Comparison of ENCODE assay signal across 12 mouse cellular contexts in genomic region chr3:88539397-88539796, GRCm38 (mm10). TPM values are rescaled to one million over a fixed set of nuclear protein-coding genes. Genes with fewer than 3 reads are reported as not detected.
DNase-seq lines count a peak whose midpoint lies in the region; ATAC-seq and TF ChIP-seq lines count a peak whose summit lies in the region.
"Had no signal": no experiment of that assay in that cellular context is flagged by ENCODE, and none has a peak within 500 bp of the region (broad histone marks: within the 10 kb centered on the region; RNA-seq: fewer than 3 reads in every experiment).

No protein-coding gene starts in this region.

- peaks cover 58% of the 10 kb centered on the region for H3K4me1 ChIP-seq in heart, embryonic 13.5 days
- H3K4me1 ChIP-seq in forebrain, embryonic 10.5 days = peaks cover 89% of the 10 kb centered on the region
- peaks cover 33% of the 10 kb centered on the region for H3K4me1 ChIP-seq in hindbrain, postnatal 0 days (ENCODE audit: insufficient read depth, low read length)
- H3K4me1 ChIP-seq in neural tube, embryonic 14.5 days (ENCODE audit: control insufficient read depth, insufficient read depth, low read length) = peaks cover 46% of the 10 kb centered on the region
- H3K4me1 ChIP-seq in liver, postnatal 0 days (ENCODE audit: insufficient read depth) = peaks cover 14% of the 10 kb centered on the region

- no peaks in the 10 kb centered on the region for H3K27me3 ChIP-seq in heart, embryonic 13.5 days (replicated peaks)
- no peaks in the 10 kb centered on the region for H3K27me3 ChIP-seq in forebrain, embryonic 10.5 days (ENCODE audit: poor library complexity, severe bottlenecking)
- no peaks in the 10 kb centered on the region for H3K27me3 ChIP-seq in hindbrain, postnatal 0 days (ENCODE audit: insufficient read depth, low read length)
- H3K27me3 ChIP-seq in neural tube, embryonic 14.5 days (ENCODE audit: control insufficient read depth, insufficient read depth, low read length) = no peaks in the 10 kb centered on the region
- H3K27me3 ChIP-seq in liver, postnatal 0 days (ENCODE audit: insufficient read depth, low read length) = no peaks in the 10 kb centered on the region

- no peak overlapping the region for H3K4me2 ChIP-seq in heart, embryonic 13.5 days
- H3K4me2 ChIP-seq in hindbrain, postnatal 0 days (ENCODE audit: low read depth, low read length) = no peak overlapping the region
- H3K4me2 ChIP-seq in neural tube, embryonic 14.5 days (ENCODE audit: low read depth, low read length) = no peak overlapping the region; the same call in 1 of the 2 replicates
- no peak overlapping the region for H3K4me2 ChIP-seq in liver, postnatal 0 days (ENCODE audit: low read depth, low read length)

- no peak overlapping the region for H3K4me3 ChIP-seq in heart, embryonic 13.5 days
- peak overlapping the region; percentile 38 for H3K4me3 ChIP-seq in forebrain, embryonic 10.5 days
- no peak overlapping the region for H3K4me3 ChIP-seq in hindbrain, postnatal 0 days (ENCODE audit: low read length)
- H3K4me3 ChIP-seq in neural tube, embryonic 14.5 days (ENCODE audit: low read depth, low read length) = no peak overlapping the region
- no peak overlapping the region for H3K4me3 ChIP-seq in liver, postnatal 0 days (ENCODE audit: low read depth, low read length)

- no peak for TF ChIP-seq EP300 in liver, postnatal 0 days (IDR thresholded peaks at IDR 0.05; ENCODE audit: low read depth)

- 0 out of 2 replicates have a peak overlapping the region, but pooled peaks have one; percentile 58 for H3K9ac ChIP-seq in heart, embryonic 13.5 days
- H3K9ac ChIP-seq in hindbrain, postnatal 0 days (replicated peaks; ENCODE audit: low read length) = no peak overlapping the region
- no peak overlapping the region for H3K9ac ChIP-seq in neural tube, embryonic 14.5 days (replicated peaks; ENCODE audit: low read depth, low read length)
- no peak overlapping the region for H3K9ac ChIP-seq in liver, postnatal 0 days (replicated peaks)

- TF ChIP-seq CTCF in hindbrain, postnatal 0 days (IDR thresholded peaks at IDR 0.05; ENCODE audit: low read depth) = no peak
- TF ChIP-seq CTCF in liver, postnatal 0 days (IDR thresholded peaks at IDR 0.05; ENCODE audit: low read depth) = no peak

- ATAC-seq in heart, embryonic 13.5 days (ENCODE audit: extremely low read depth, insufficient number of reproducible peaks, low FRiP score, low TSS enrichment) = no peak
- ATAC-seq in hindbrain, postnatal 0 days = no peak
- no peak for ATAC-seq in neural tube, embryonic 14.5 days (ENCODE audit: low read depth)
- ATAC-seq in liver, postnatal 0 days = no peak

- H3K36me3 ChIP-seq in heart, embryonic 13.5 days = peaks cover 49% of the 10 kb centered on the region
- peaks cover 71% of the 10 kb centered on the region for H3K36me3 ChIP-seq in forebrain, embryonic 10.5 days (replicated peaks)
- H3K36me3 ChIP-seq in hindbrain, postnatal 0 days (ENCODE audit: insufficient read depth, low read length) = peaks cover 24% of the 10 kb centered on the region
- peaks cover 43% of the 10 kb centered on the region for H3K36me3 ChIP-seq in neural tube, embryonic 14.5 days (ENCODE audit: control insufficient read depth, insufficient read depth, low read length)
- H3K36me3 ChIP-seq in liver, postnatal 0 days (replicated peaks; ENCODE audit: insufficient read depth, low read length) = no peaks in the 10 kb centered on the region

- WGBS in heart, embryonic 13.5 days = 26% methylated on average over 3 of the region's 3 CpGs
- under 1% methylated on average over 3 of the region's 3 CpGs for WGBS in forebrain, embryonic 10.5 days
- WGBS in hindbrain, postnatal 0 days = 9% methylated on average over 3 of the region's 3 CpGs
- WGBS in neural tube, embryonic 14.5 days = 21% methylated on average over 3 of the region's 3 CpGs
- WGBS in liver, postnatal 0 days (ENCODE audit: insufficient replicate concordance) = 62% methylated on average over 3 of the region's 3 CpGs

- no peak for DNase-seq in heart, postnatal 36 days
- peak; percentile 71 for DNase-seq in forebrain, embryonic 10.5 days (ENCODE audit: extremely low spot score, low spot score)
- peak; percentile 46 for DNase-seq in hindbrain, postnatal 0 days (ENCODE audit: low spot score)
- no peak for DNase-seq in thymus, adult 18-20 months
- DNase-seq in layer of hippocampus, adult 9-10 months (ENCODE audit: low spot score) = no peak
- DNase-seq in liver, postnatal 0 days = no peak
- DNase-seq: adrenal gland, postnatal 36 days; heart, postnatal 14 days; lung, postnatal 14 days had no signal

- no peaks in the 10 kb centered on the region for H3K9me3 ChIP-seq in heart, embryonic 13.5 days
- no peaks in the 10 kb centered on the region for H3K9me3 ChIP-seq in forebrain, embryonic 10.5 days
- no peaks in the 10 kb centered on the region for H3K9me3 ChIP-seq in hindbrain, postnatal 0 days (ENCODE audit: low read length)
- no peaks in the 10 kb centered on the region for H3K9me3 ChIP-seq in neural tube, embryonic 14.5 days (ENCODE audit: control insufficient read depth, low read length)
- H3K9me3 ChIP-seq in liver, postnatal 0 days (ENCODE audit: low read length) = no peaks in the 10 kb centered on the region

- H3K27ac ChIP-seq in heart, embryonic 13.5 days (replicated peaks) = no peak overlapping the region
- H3K27ac ChIP-seq in forebrain, embryonic 10.5 days = peak overlapping the region; percentile 83
- H3K27ac ChIP-seq in hindbrain, postnatal 0 days = peak overlapping the region; percentile 68; the same call in 1 of the 2 replicates
- H3K27ac ChIP-seq in neural tube, embryonic 14.5 days (ENCODE audit: low read depth, low read length) = 0 out of 2 replicates have a peak overlapping the region, but pooled peaks have one; percentile 28
- H3K27ac ChIP-seq in liver, postnatal 0 days (ENCODE audit: low read depth) = no peak overlapping the region
- H3K27ac ChIP-seq: kidney, postnatal 0 days had no signal

- intact Hi-C loops in heart, postnatal 36 days (cut with DNase I) = no loop called here

RNA-seq across cellular contexts. Expression of gene Mex3a, which starts 7.2 kb away (rescaled TPM):
- polyA plus RNA-seq in heart, embryonic 13.5 days (2015; fragmentation: Nextera tagmentation; extraction: Ambion mirVana) = 9.9 and 10.1 TPM in 2 replicates
- total RNA-seq in heart, postnatal 36 days (2021) = under 1 TPM; 0.22 to 0.58 TPM
- 27.4 and 28.6 TPM in 2 replicates for polyA plus RNA-seq in forebrain, embryonic 10.5 days (2016; fragmentation: Nextera tagmentation; extraction: Ambion mirVana)
- total RNA-seq in hindbrain, postnatal 0 days (2014; rRNA removed) = 52.3 and 54.5 TPM in 2 replicates
- polyA plus RNA-seq in hindbrain, postnatal 0 days (2015; fragmentation: Nextera tagmentation; extraction: Ambion mirVana) = 13.9 and 15.3 TPM in 2 replicates
- polyA plus RNA-seq in neural tube, embryonic 14.5 days (2014; fragmentation: Nextera tagmentation; extraction: Ambion mirVana) = 34.0 and 35.3 TPM in 2 replicates
- 0.37 and 0.51 TPM in 2 replicates for polyA plus RNA-seq in liver, postnatal 0 days (2015; fragmentation: Nextera tagmentation; extraction: Ambion mirVana)

RNA-seq across cellular contexts. Expression of gene Rab25, which starts 8.7 kb away (rescaled TPM):
- polyA plus RNA-seq in heart, embryonic 13.5 days (2015; fragmentation: Nextera tagmentation; extraction: Ambion mirVana) = 1.1 and 1.5 TPM in 2 replicates
- not detected for total RNA-seq in heart, postnatal 36 days (2021)
- polyA plus RNA-seq in forebrain, embryonic 10.5 days (2016; fragmentation: Nextera tagmentation; extraction: Ambion mirVana) = 2.8 and 4.0 TPM in 2 replicates
- not detected in 2 replicates for total RNA-seq in hindbrain, postnatal 0 days (2014; rRNA removed)
- 0.44 and 1.3 TPM in 2 replicates for polyA plus RNA-seq in hindbrain, postnatal 0 days (2015; fragmentation: Nextera tagmentation; extraction: Ambion mirVana)
- not detected in 2 replicates for polyA plus RNA-seq in neural tube, embryonic 14.5 days (2014; fragmentation: Nextera tagmentation; extraction: Ambion mirVana)
- polyA plus RNA-seq in liver, postnatal 0 days (2015; fragmentation: Nextera tagmentation; extraction: Ambion mirVana) = 0.13 and 0.29 TPM in 2 replicates
- total RNA-seq: adrenal gland, postnatal 36 days had no signal

RNA-seq across cellular contexts. Expression of gene Lamtor2, which starts 13.5 kb away (rescaled TPM):
- 131 and 150 TPM in 2 replicates for polyA plus RNA-seq in heart, embryonic 13.5 days (2015; fragmentation: Nextera tagmentation; extraction: Ambion mirVana)
- 10 to 100 TPM; 94.6 to 99.1 TPM for total RNA-seq in heart, postnatal 36 days (2021)
- polyA plus RNA-seq in forebrain, embryonic 10.5 days (2016; fragmentation: Nextera tagmentation; extraction: Ambion mirVana) = 172 and 174 TPM in 2 replicates
- total RNA-seq in hindbrain, postnatal 0 days (2014; rRNA removed) = 45.1 and 59.2 TPM in 2 replicates
- polyA plus RNA-seq in hindbrain, postnatal 0 days (2015; fragmentation: Nextera tagmentation; extraction: Ambion mirVana) = 189 and 198 TPM in 2 replicates
- 97.0 and 106 TPM in 2 replicates for polyA plus RNA-seq in neural tube, embryonic 14.5 days (2014; fragmentation: Nextera tagmentation; extraction: Ambion mirVana)
- polyA plus RNA-seq in liver, postnatal 0 days (2015; fragmentation: Nextera tagmentation; extraction: Ambion mirVana) = 104 and 106 TPM in 2 replicates

RNA-seq across cellular contexts. Expression of gene Ubqln4, which starts 14.2 kb away (rescaled TPM):
- 33.1 and 34.1 TPM in 2 replicates for polyA plus RNA-seq in heart, embryonic 13.5 days (2015; fragmentation: Nextera tagmentation; extraction: Ambion mirVana)
- 10 to 100 TPM; 65.0 to 75.6 TPM for total RNA-seq in heart, postnatal 36 days (2021)
- 73.4 and 77.4 TPM in 2 replicates for polyA plus RNA-seq in forebrain, embryonic 10.5 days (2016; fragmentation: Nextera tagmentation; extraction: Ambion mirVana)
- total RNA-seq in hindbrain, postnatal 0 days (2014; rRNA removed) = 119 and 131 TPM in 2 replicates
- 29.4 and 29.8 TPM in 2 replicates for polyA plus RNA-seq in hindbrain, postnatal 0 days (2015; fragmentation: Nextera tagmentation; extraction: Ambion mirVana)
- 43.5 and 44.1 TPM in 2 replicates for polyA plus RNA-seq in neural tube, embryonic 14.5 days (2014; fragmentation: Nextera tagmentation; extraction: Ambion mirVana)
- polyA plus RNA-seq in liver, postnatal 0 days (2015; fragmentation: Nextera tagmentation; extraction: Ambion mirVana) = 12.5 and 13.5 TPM in 2 replicates

RNA-seq across cellular contexts. Expression of gene Lmna, which starts 29.6 kb away (rescaled TPM):
- polyA plus RNA-seq in heart, embryonic 13.5 days (2015; fragmentation: Nextera tagmentation; extraction: Ambion mirVana) = 86.7 and 97.1 TPM in 2 replicates
- total RNA-seq in heart, postnatal 36 days (2021) = 100 to 1,000 TPM; 121 to 130 TPM
- 11.6 and 11.8 TPM in 2 replicates for polyA plus RNA-seq in forebrain, embryonic 10.5 days (2016; fragmentation: Nextera tagmentation; extraction: Ambion mirVana)
- total RNA-seq in hindbrain, postnatal 0 days (2014; rRNA removed) = 59.7 and 60.8 TPM in 2 replicates
- polyA plus RNA-seq in hindbrain, postnatal 0 days (2015; fragmentation: Nextera tagmentation; extraction: Ambion mirVana) = 59.1 and 61.1 TPM in 2 replicates
- polyA plus RNA-seq in neural tube, embryonic 14.5 days (2014; fragmentation: Nextera tagmentation; extraction: Ambion mirVana) = 41.0 and 41.4 TPM in 2 replicates
- 68.4 and 73.4 TPM in 2 replicates for polyA plus RNA-seq in liver, postnatal 0 days (2015; fragmentation: Nextera tagmentation; extraction: Ambion mirVana)

Comparison
In these comparisons a context has a peak if more than half of its experiments do, and no peak if none do; other contexts are left out.
1. H3K27ac ChIP-seq: peak in forebrain, embryonic 10.5 days (single experiment), hindbrain, postnatal 0 days (single experiment) and neural tube, embryonic 14.5 days (single experiment); none in heart, embryonic 13.5 days (single experiment) and liver, postnatal 0 days (single experiment).
2. DNase-seq: peak in forebrain, embryonic 10.5 days (single experiment) and hindbrain, postnatal 0 days (single experiment); none in heart, postnatal 36 days (0 of 2), thymus, adult 18-20 months (0 of 2), layer of hippocampus, adult 9-10 months (single experiment) and liver, postnatal 0 days (single experiment).